Mouse (Mus musculus): Measurements from ENCODE around the gene Ushbp1.

GRCm38 (mm10) chr8:71396639-71397305 is 1.2 kb upstream of the Ushbp1 start, which contains the start of gene Babam1:
- TF ChIP-seq GATA1 (IDR thresholded peaks at IDR 0.05; ENCODE audit: low read length): no peak
- TF ChIP-seq TAL1 (IDR thresholded peaks at IDR 0.05; ENCODE audit: low read length): no peak

Data from erythroblast, embryonic 14.5 days (primary cell).